Mouse (Mus musculus) lung, postnatal 0 days (tissue): ENCODE measurements around the gene Banf2. TPM values are rescaled to one million over a fixed set of nuclear protein-coding genes. Genes with fewer than 3 reads are reported as not detected.

Experiments
- ATAC-seq: fragments of 200-750 bp; cut with Nextera tagmentation; 2 replicates; pipeline ENCODE4 v1.8.0; 2017; ENCODE audit warnings: moderate library complexity
- DNase-seq: peaks from one replicate; pipeline ENCODE4 v3.0.0-alpha.2; 2016; ENCODE audit warnings: low spot score
- H3K27ac ChIP-seq: fragments of 300-500 bp; sonication (generic); 2 replicates; pipeline ENCODE4 v1.5.1; 2014; ENCODE audit warnings: antibody characterized with exemption, mild to moderate bottlenecking, low read length, mixed read lengths
- H3K27me3 ChIP-seq: fragments of 300-500 bp; sonication (generic); replicated peaks from 2 replicates; pipeline ENCODE4 v1.6.1; 2014; ENCODE audit warnings: low read length, mixed read lengths; ENCODE audit not compliant: insufficient read depth
- H3K36me3 ChIP-seq: fragments of 300-500 bp; sonication (generic); 2 replicates; pipeline ENCODE4 v1.6.1; 2014; ENCODE audit warnings: low read length, mixed read lengths; ENCODE audit not compliant: insufficient read depth
- H3K4me1 ChIP-seq: fragments of 300-500 bp; sonication (generic); 2 replicates; pipeline ENCODE4 v1.6.1; 2014; ENCODE audit warnings: antibody characterized with exemption, low read depth, low read length, mixed read lengths; ENCODE audit not compliant: insufficient read depth
- H3K4me2 ChIP-seq: fragments of 300-500 bp; sonication (generic); replicated peaks from 2 replicates; pipeline ENCODE4 v1.6.1; 2014; ENCODE audit warnings: low read depth, mild to moderate bottlenecking, low read length, moderate library complexity, mixed read lengths
- H3K4me3 ChIP-seq: fragments of 300-500 bp; sonication (generic); 2 replicates; pipeline ENCODE4 v1.5.1; 2014; ENCODE audit warnings: low read depth, low read length
- H3K9ac ChIP-seq: fragments of 300-500 bp; sonication (generic); replicated peaks from 2 replicates; pipeline ENCODE4 v1.6.1; 2014; ENCODE audit warnings: low read depth, mild to moderate bottlenecking
- H3K9me3 ChIP-seq: fragments of 300-500 bp; sonication (generic); 2 replicates; pipeline ENCODE4 v1.6.1; 2016; ENCODE audit warnings: low read length, mixed read lengths
- CTCF ChIP-seq: IDR thresholded peaks from 2 replicates; pipeline ENCODE4 v1.5.1; 2016; ENCODE audit warnings: antibody characterized with exemption, mild to moderate bottlenecking
- EP300 ChIP-seq: IDR thresholded peaks from 2 replicates; pipeline ENCODE4 v1.6.1; 2016; ENCODE audit warnings: antibody characterized with exemption, mild to moderate bottlenecking, control low read depth
- WGBS: fragments of 180-500 bp; shearing (Covaris S2); extraction: QIAGEN DNeasy Blood & Tissue Kit; methylation state at CpG from one replicate; pipeline ENCODE4 v1.1.7; 2014; 5-methylcytosine and 5-hydroxymethylcytosine counted together
- polyA plus RNA-seq: library from polyadenylated mRNA; unstranded; fragments of >200 nt; fragmentation: Nextera tagmentation; extraction: Ambion mirVana; gene quantifications from 2 replicates; pipeline ENCODE4 v1.2.1, GENCODE M21; 2015

Banf2 gene
- polyA plus RNA-seq, 1 experiment from 2014 or later: not detected

- 80% methylated on average over 3 of the region's 3 CpGs for WGBS
- H3K9me3 ChIP-seq: no peaks in the 10 kb centered on the region
- no peak overlapping the region for H3K27ac ChIP-seq
- TF ChIP-seq CTCF (no peak), EP300 (no peak)
- H3K4me2 ChIP-seq: no peak overlapping the region
- ATAC-seq (no peak), DNase-seq (no peak)
- no peak overlapping the region for H3K9ac ChIP-seq
- no peaks in the 10 kb centered on the region for H3K4me1 ChIP-seq
- H3K4me3 ChIP-seq: no peak overlapping the region
- no peaks in the 10 kb centered on the region for H3K36me3 ChIP-seq
- no peaks in the 10 kb centered on the region for H3K27me3 ChIP-seq
Observed at GRCm38 (mm10) chr2:144078897-144079296, 46.0 kb downstream of the Banf2 start.

- no peaks in the 10 kb centered on the region for H3K9me3 ChIP-seq
- WGBS: 29% methylated on average over 18 of the region's 18 CpGs
- DNase-seq (peak; percentile 56), ATAC-seq (peak; percentile 89)
- TF ChIP-seq EP300 (peak; percentile 57), CTCF (no peak)
- H3K27ac ChIP-seq: peak overlapping the region; percentile 57
- H3K9ac ChIP-seq: no peak overlapping the region
- H3K36me3 ChIP-seq: no peaks in the 10 kb centered on the region
- H3K4me1 ChIP-seq: peaks cover 5% of the 10 kb centered on the region; the same call in 1 of the 2 replicates
- no peaks in the 10 kb centered on the region for H3K27me3 ChIP-seq
- H3K4me2 ChIP-seq: no peak overlapping the region
- H3K4me3 ChIP-seq: no peak overlapping the region
Observed at GRCm38 (mm10) chr2:144086183-144086847, 53.5 kb downstream of the Banf2 start.

- peaks cover 5% of the 10 kb centered on the region; the same call in 1 of the 2 replicates for H3K4me1 ChIP-seq
- H3K27ac ChIP-seq: no peak overlapping the region
- TF ChIP-seq EP300: no peak
- no peak for TF ChIP-seq CTCF
- H3K9ac ChIP-seq: no peak overlapping the region
- H3K9me3 ChIP-seq: no peaks in the 10 kb centered on the region
- no peaks in the 10 kb centered on the region for H3K36me3 ChIP-seq
- WGBS: 17% methylated on average over 9 of the region's 9 CpGs
- DNase-seq: peak; percentile 21
- H3K27me3 ChIP-seq: no peaks in the 10 kb centered on the region
- peak; percentile 25; the same call in 1 of the 2 replicates for ATAC-seq
- H3K4me3 ChIP-seq: no peak overlapping the region
- no peak overlapping the region for H3K4me2 ChIP-seq
Observed at GRCm38 (mm10) chr2:144087899-144088584, 55.2 kb downstream of the Banf2 start.

- no peak for ATAC-seq
- WGBS: 73% methylated on average over 4 of the region's 4 CpGs
- Histone ChIP-seq H3K27ac (no peak overlapping the region), H3K9ac (no peak overlapping the region), H3K9me3 (no peaks in the 10 kb centered on the region), H3K4me3 (no peak overlapping the region), H3K36me3 (no peaks in the 10 kb centered on the region), H3K27me3 (no peaks in the 10 kb centered on the region), H3K4me1 (no peaks in the 10 kb centered on the region; the same call in 1 of the 2 replicates), H3K4me2 (no peak overlapping the region)
- TF ChIP-seq CTCF (no peak), EP300 (no peak)
- DNase-seq: no peak
Observed at GRCm38 (mm10) chr2:144092767-144093166, 59.9 kb downstream of the Banf2 start.

- H3K9ac ChIP-seq: no peak overlapping the region
- no peaks in the 10 kb centered on the region for H3K36me3 ChIP-seq
- DNase-seq (no peak), ATAC-seq (no peak)
- H3K27me3 ChIP-seq: no peaks in the 10 kb centered on the region
- no peaks in the 10 kb centered on the region for H3K4me1 ChIP-seq
- H3K27ac ChIP-seq: no peak overlapping the region
- H3K4me3 ChIP-seq: no peak overlapping the region
- no peaks in the 10 kb centered on the region for H3K9me3 ChIP-seq
- WGBS: 66% methylated on average over 1 of the region's 1 CpGs
- TF ChIP-seq CTCF (no peak), EP300 (no peak)
- H3K4me2 ChIP-seq: no peak overlapping the region
Observed at GRCm38 (mm10) chr2:144094721-144095120, 61.9 kb downstream of the Banf2 start.

- DNase-seq (peak; percentile 43), ATAC-seq (peak; percentile 57)
- Histone ChIP-seq H3K36me3 (no peaks in the 10 kb centered on the region), H3K4me2 (no peak overlapping the region), H3K4me3 (no peak overlapping the region), H3K27me3 (no peaks in the 10 kb centered on the region), H3K9ac (no peak overlapping the region), H3K4me1 (no peaks in the 10 kb centered on the region), H3K27ac (no peak overlapping the region), H3K9me3 (no peaks in the 10 kb centered on the region)
- TF ChIP-seq CTCF (no peak), EP300 (no peak)
- 63% methylated on average over 13 of the region's 13 CpGs for WGBS
Observed at GRCm38 (mm10) chr2:144101463-144101961, 68.7 kb downstream of the Banf2 start.
